Mouse (Mus musculus): ENCODE measurements at regions not wholly inside any gene's neighbourhood (a gene's known extent, or its start where the extent isn't known, plus 50 kb on each side); places are given as distances from the start of the nearest gene placed in this dataset.

DNA sequence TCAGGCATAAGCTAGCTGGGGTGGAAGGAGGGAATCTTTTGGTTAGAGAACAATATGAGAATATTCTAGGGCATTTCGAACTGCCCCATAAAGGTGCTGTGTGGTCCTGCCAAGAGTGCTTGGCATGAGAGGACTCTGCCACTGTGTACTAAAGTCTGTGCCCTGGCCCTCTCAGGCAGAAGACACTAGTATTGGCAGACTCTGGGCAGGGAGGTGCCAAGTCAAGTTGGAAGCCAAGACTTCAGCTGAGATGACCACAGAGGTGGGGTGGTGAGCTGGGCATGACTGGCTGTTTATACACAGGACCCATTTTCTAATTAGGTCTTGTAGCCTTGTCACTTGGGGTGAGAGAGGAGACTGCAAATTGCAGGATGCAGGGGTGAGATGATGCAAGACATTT lies 104.4 kb upstream of the Glra1 start:
- DNase-seq (ENCODE audit: low read depth), result no peak

DNA sequence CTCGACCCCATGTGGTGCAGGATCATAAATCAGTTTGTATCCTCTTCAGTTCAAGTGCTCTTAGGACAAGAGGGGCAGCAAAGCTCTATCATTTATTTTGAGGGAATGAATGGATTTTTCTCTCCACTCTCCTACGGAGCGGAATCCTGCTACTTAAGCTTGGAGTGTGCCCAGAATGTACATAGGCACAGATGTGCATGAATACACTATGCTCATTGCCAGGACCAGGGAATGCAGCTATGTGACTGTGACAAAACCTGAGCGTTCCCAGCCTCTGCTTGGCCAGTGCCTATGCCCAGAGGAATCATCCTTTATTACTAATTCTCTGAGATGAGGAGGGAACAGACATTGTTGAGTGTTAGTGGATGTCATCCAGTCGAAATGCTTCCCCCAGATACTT lies 99.5 kb upstream of the Glra1 start:
- no peak for DNase-seq (ENCODE audit: low read depth)

DNA sequence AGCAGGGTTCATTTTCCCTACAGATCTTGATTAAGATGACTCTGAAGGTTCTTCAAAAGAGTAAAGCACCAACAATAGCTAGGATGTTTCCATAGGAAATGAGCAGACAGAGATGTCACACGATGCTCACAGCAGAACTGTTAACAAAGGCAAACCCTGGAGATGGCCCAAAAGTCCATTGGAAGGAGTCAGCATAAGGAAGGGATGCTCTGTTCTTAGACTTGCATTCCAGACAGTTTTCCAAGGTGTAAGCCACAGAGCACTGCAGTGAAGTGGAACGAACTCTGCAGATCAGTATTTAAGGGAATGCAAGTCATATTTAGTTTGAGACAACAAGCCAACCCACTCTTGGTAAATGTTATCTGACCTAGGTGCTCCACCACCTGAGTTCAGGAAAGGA lies 93.9 kb upstream of the Glra1 start:
- DNase-seq (ENCODE audit: low read depth), result no peak

DNA sequence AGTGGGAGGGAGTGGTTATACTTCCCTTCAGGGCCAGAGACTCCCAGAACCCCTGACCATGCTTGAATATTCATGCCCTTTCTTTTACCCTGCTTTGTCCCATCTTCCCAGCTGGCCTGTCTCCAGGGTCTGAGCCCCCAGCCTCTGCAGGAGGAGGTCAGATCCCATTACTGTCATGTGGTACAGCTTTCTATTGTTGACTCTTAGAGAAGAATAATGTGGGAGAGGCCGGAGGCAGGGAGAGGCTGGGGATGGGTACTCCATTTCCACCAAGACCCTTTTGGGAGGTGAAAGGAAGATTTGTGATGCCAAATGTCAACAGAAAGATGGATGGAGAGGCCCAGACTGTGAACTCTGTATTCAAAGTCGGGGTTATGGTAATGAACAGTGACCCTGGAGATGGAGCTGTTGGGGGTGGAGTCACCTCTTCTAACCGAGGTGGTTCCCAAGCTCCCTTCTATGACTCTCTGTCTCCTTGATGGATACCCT lies 77.1 kb upstream of the Glra1 start:
- DNase-seq (ENCODE audit: low read depth), result no peak

- peak; percentile 45 for DNase-seq (ENCODE audit: low read depth)
Measured at GRCm38 (mm10) chr11:55682351-55682961, 74.5 kb upstream of the Glra1 start.

DNA sequence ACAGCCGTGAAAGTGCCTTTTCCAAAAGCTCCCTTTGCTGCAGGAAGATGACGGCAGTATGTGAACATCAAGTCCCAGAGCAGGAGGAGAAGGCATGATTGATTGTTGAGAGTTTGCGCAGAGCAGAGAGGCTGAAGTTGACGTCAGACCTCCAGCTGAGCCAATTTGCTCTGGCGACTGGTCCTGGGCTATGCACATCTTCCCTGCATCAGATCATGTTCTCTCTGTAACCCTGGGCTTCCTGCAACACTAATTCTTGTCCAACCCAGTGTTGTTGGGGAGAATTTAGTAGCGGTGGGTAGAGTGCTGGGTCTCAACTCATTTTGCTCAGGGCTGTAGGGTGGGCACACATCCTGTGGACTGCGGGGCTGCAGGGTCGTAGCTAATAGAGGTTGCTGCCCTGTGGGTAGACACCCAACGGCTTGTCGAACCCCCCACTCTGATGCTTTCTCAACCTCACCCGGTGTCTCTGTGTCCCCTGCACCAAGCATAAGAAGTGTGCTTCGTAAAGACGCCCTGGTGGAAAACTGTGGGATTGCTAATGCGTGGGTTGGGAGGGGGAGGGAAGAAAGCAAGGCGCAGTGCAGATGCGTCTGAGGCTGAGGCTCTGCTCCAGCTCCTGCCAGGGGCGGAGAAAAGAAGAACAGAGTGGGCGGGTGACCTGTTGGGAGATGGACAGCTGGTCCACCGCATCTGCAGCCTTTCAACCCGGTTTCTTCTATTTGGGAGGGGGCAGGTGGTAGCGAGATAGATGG lies 73.4 kb upstream of the Glra1 start:
- no peak for DNase-seq (ENCODE audit: low read depth)

GRCm38 (mm10) chr11:55663108-55663507 lies 55.1 kb upstream of the Glra1 start:
- DNase-seq (ENCODE audit: low read depth), result no peak

DNA sequence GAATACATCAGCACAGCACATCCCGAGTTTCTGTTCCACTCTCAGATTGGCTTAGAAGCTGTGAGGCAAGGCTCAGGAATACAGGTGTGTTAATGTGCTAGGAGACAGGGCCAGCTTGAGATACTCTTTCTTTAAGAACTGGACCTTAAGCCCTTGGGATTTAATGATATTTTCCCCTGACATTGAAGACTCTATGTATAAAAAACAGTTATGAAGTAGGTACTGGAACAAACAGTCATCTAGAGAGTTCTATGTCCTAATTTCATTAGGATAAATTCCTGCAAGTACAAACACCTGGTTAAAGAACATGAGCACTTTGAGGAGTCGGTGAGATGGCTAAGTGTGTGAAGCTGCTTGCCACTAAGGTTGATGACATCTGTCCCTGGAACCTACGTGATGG lies 54.3 kb upstream of the Glra1 start:
- no peak for DNase-seq (ENCODE audit: low read depth)

All from NIH3T3 (cell line).